Mouse (Mus musculus) layer of hippocampus, postnatal 36 days (tissue): ENCODE data around the gene Bag1. TPM values are rescaled to one million over a fixed set of nuclear protein-coding genes. Genes with fewer than 3 reads are reported as not detected.
"Not testable (repeated sequence)": the region's sequence is repeated elsewhere in the genome, so short reads cannot be mapped to it uniquely, and the experiment has no call there.

ENCODE experiments used
- DNase-seq, 2 experiments: peaks; one replicate each; pipeline ENCODE4 v3.0.0; 2022
- total RNA-seq, 2 experiments: library from RNA; stranded (reverse); gene quantifications; 2 replicates each; pipeline ENCODE4 v1.2.3; 2021

The Bag1 gene
- total RNA-seq, 2 experiments from 2014 or later: 148 to 156 TPM

- DNase-seq: not testable (repeated sequence)
These were observed 13.7 kb downstream of the Bag1 start for GRCm38 (mm10) chr4:40934369-40934768.

- DNase-seq: no peak
These were observed 14.4 kb downstream of the Bag1 start for GRCm38 (mm10) chr4:40933694-40934093.

DNA sequence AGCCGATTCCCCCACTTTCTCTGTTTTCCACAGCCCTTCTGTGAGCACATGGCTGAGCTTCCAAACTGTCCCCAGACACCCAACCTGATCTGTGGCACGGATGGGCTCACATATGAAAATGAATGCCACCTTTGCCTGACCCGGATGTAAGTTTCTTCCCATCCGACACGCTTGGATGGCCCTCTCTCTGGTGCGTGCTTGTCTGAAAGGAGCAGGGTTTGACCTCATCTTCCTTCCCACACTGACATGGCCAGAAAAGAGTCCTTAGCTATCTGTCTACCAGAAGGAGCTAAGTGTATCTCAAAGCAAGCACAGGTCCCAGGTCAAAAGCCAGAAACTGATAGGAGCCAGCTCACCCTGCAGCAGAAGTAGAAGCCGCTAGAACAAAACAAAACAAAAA is 19.0 kb downstream of the Bag1 start:
- no peak for DNase-seq

GRCm38 (mm10) chr4:40925568-40925967 is 22.5 kb downstream of the Bag1 start:
- no peak for DNase-seq

GRCm38 (mm10) chr4:40923087-40923651 is 24.9 kb downstream of the Bag1 start:
- DNase-seq: no peak

GRCm38 (mm10) chr4:40921288-40921687 is 26.8 kb downstream of the Bag1 start:
- DNase-seq: no peak

DNA sequence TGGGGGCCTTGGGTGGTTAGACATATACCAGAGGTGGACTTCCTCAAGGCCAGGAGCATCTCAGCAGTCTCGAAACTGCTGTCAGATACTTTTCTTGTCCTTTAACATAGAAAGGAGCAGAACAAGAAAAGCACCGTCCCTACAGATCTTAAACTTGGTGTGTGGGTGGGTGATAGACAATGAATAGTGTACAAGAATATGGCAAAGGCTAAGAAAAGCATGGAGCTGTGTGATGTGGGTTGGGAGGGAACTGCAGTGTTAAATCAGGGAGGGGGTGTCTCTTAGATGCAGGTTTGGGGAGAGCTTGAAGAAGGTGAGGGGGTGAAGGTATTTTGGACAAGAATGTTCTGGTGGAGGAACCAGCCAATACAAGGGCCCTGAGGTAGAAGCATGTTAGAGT is 27.5 kb downstream of the Bag1 start:
- DNase-seq: no peak

DNA sequence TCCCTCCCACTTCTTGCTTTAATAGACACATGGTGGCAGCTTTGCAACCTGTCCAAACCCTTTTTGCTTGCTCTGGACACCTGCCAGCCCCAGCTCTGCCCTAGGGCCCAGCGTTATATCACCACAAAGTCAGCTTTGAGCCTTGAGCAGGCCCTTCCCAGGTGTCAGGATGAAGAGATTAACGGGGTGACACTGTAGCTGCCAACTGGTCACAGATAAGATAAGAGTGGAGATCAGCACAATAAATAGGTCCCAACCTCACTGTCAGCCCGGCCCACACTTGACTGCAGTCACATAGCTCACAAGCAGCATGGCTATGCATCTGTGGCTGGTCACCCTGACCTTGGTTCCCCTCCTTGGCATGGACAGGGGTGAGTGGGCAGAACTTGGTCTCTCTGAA is 28.3 kb downstream of the Bag1 start, which contains the start of gene Spink4:
Gene Spink4 (plus strand): TSS at position 268 of the 400 bp plus-strand sequence.
- no peak for DNase-seq

GRCm38 (mm10) chr4:40916592-40917155 is 31.4 kb downstream of the Bag1 start:
- DNase-seq: no peak

DNA sequence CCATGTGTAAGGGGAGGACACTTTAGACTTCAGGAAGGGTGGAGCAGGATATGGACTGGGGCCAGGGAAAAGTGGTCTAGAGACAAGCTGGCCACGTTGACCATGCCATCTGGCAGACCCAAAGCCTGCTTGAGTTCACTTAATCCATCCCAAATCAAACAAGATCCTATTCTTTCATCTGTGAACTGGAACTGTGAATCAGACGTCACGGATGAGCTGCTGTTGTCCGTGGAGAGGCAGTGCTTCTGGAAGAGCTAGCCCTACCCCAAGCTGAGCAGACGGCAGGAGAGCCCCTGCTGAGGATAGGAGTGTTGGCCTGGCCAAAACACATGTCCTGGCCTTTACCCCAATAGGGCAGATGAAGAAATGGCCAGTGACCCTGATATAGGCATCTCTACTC is 32.1 kb downstream of the Bag1 start:
- DNase-seq: no peak

- no peak for DNase-seq
These were observed 33.7 kb downstream of the Bag1 start for GRCm38 (mm10) chr4:40914287-40914867.

DNA sequence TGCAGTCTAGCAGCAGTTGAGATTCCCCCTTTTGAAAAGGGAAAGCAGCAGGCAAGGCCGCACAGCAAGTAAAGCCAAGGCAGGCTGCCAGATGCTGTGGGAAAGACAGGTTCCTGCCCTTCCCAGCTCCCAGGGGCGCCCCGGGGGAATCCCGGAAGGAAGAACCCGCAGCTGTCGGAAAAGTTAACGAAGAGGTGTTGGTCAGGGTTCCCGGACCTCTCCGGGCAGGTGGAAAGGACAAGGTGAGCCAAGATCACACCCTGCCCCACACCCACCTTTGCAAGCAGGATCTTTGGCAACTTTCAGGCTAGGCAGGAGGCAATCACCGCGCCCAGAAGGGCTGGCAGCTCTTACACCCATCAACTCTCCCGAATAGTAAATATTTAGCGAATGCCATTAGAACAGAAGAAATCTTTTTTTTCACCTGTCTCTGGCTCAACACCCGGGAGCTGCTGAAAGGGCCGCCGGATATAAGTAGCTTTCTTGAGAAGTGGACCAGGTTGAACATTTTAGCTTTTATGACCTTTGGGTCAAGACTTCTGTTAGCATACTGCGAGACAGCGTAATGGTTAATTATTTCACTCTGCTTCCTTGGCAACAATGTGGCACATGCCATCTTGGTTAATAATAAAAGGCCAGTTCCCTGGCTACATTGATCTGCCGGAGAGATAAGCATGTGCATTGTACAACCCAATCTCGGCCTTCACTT is 39.7 kb downstream of the Bag1 start:
- no peak for DNase-seq

DNA sequence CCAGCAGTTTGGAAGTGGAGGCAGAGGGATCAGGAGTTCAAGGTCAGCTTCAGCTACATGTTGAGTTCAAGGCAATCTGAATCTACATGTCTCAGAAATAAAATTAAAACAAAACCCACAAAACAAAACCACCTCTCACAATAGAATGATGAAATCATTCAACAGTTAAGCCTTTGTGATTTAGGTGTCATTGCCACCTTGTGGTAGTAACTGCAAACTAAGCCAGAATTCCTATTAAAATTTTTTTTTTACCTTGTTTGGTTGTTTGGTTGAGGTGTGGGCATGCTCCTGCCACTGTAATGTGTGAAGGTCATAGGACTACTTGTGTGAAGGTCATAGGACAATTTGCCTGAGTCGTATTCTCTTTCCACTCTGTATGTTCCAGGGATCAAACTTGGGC is 41.8 kb downstream of the Bag1 start:
- DNase-seq: no peak

DNA sequence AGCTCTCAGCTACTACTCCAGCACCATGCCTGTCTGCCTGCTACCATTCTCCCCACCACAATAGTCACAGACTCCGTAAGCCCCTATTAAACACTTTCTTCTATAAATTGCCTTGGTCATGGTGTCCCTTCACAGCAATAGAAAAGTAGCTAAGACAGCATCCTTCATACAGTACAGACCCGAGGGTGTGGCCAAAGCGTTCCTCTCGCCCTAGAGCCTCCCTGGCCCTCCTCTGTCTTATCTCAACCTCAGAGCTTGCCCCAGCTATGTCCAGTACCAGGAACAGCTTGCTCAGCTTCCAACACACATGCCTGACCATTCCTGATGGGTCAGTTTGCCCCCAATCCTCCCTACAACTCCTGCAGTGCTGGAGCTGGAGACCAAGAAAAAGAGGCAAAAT is 47.5 kb downstream of the Bag1 start:
- DNase-seq: no peak

GRCm38 (mm10) chr4:40900071-40900470 is 48.0 kb downstream of the Bag1 start:
- no peak for DNase-seq

- DNase-seq: no peak
These were observed 48.8 kb downstream of the Bag1 start for GRCm38 (mm10) chr4:40899264-40899663.

GRCm38 (mm10) chr4:40898476-40899044 is 49.5 kb downstream of the Bag1 start:
- DNase-seq: no peak

DNA sequence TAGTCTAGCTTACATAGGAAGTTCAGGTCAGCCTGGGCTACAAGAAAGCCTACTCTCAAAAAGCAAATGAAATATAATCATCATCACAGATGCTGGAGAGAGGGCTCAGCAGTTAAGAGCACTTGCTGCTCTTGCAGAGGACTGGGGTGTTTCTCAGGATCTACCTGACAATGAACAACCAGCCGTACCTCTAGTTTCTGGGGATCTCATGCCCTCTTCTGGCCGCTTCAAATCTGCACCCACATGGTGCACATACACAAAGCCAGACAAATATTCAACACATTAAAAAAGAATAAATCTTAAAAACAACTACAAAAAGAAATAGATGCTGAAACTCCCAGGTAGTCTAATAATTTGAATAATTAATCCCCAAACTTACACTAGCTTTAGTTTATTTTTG is 52.4 kb downstream of the Bag1 start:
- no peak for DNase-seq

- no peak for DNase-seq
These were observed 53.0 kb downstream of the Bag1 start for GRCm38 (mm10) chr4:40895118-40895517.

DNA sequence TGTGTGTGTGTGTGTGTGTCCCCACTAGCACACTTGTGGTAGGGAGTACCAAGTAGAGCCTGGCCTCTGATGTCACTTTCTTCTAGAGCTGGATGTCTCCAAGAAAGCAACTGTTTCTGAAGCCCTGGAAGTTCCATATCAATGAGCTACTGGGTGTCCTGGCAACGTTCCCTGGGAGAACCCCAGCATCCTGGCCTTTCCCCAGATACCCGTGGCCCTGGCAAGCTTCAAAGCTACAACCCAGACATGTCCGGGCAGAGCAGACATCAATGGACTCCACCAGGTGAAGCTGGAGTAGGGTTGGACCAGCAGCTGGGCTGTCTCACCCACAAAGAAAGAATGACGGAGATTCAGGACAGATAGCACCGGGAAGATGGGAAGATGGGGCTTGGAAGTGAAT is 56.9 kb downstream of the Bag1 start:
- DNase-seq: no peak

DNA sequence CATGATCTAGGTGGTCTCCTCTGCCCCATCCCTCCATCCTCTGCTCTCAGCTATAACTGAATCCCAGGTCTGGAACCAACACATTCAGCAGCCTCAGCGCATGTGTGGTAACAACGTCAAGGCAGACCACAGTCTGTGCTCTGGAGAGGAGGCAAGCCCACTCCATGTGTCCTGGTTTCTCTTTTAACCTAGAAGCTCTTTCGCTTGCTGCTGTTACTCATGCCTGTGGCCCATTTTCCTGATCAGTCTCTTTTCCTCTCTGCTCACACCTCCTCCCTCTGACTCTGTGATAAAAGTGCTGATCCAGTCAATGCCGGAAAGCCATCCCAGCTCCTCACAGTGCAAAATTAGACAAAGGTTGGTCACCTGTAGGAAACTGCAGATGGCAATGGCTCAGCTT is 58.1 kb downstream of the Bag1 start:
- no peak for DNase-seq

DNA sequence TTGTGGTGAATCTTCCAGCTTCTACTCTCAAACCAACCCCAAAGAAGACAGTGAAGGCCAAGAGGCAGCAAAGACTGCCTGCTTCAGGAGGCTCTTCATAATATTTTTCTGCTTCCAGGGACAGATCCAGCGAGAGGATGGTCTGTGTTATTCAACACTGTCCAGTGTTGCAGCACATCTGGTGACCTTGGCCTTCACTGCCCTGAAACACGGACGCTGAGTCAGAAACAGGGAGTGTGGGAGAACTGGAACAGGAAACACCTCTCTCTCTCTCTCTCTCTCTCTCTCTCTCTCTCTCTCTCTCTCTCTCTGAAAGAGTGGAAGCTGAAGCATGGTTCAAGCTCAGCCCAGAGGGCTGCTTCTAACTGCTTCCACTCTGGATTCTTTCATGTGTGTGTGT is 58.8 kb downstream of the Bag1 start:
- no peak for DNase-seq

GRCm38 (mm10) chr4:40888839-40889238 is 59.3 kb downstream of the Bag1 start:
- no peak for DNase-seq
